ENCODE assay signal across 15 mouse cellular contexts in the genomic region with DNA sequence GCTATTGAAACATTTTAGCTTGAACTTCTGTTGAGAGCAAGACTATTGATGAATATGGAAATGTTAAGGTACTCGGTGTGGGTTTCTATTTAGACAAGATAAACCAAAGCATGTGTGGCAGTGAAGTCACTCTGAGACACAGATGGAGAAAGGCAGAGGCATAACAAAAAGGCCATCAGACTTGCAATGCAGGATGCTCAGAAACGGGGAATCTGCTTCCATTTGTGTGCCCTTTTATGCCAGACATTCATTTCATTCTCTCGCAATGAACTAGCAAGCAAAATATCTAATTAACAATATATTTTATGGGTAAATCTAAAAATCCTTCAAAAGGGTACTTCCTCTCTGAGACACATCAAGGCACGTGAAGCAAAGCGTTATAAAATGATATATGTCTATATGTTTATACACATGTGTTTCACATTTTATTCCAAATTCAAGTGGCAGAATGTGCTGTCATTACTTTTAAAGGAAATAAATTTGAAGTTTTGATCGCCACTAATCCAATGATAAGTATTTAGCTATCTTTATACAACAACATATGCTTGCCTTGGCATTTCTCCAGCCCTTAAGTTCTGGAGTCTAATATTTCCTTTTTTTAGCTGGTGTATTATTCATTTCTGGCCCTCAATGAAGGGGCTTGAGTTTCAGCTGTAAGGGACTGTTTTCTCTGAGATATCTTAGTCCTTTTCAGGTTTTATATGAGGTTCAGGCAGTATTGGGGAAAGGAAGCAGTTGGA.
"Had no signal": no experiment of that assay in that cellular context is flagged by ENCODE, and none has a peak within 500 bp of the region (broad histone marks: within the 10 kb centered on the region; RNA-seq: fewer than 3 reads in every experiment).

No protein-coding gene starts in this region.

- H3K27me3 ChIP-seq: megakaryocyte, embryonic 14.5 days; midbrain, embryonic 13.5 days; midbrain, embryonic 15.5 days; neural tube, embryonic 12.5 days; stomach, embryonic 15.5 days had no signal

- H3K4me1 ChIP-seq: megakaryocyte, embryonic 14.5 days; midbrain, embryonic 13.5 days; midbrain, embryonic 15.5 days; neural tube, embryonic 12.5 days; stomach, embryonic 15.5 days had no signal

- H3K27ac ChIP-seq: macrophage; midbrain, embryonic 13.5 days; midbrain, embryonic 15.5 days; neural tube, embryonic 12.5 days; stomach, embryonic 15.5 days; stomach, postnatal 0 days had no signal

- H3K4me3 ChIP-seq: megakaryocyte, embryonic 14.5 days; midbrain, embryonic 13.5 days; midbrain, embryonic 15.5 days; neural tube, embryonic 12.5 days; stomach, embryonic 15.5 days had no signal

- DNase-seq: lung, adult 2 months; lung, postnatal 14 days; lung, postnatal 36 days; right cerebral cortex, postnatal 14 days; thymus, adult 2 months; thymus, postnatal 25 days; thymus, postnatal 4 days had no signal

- H3K9ac ChIP-seq: midbrain, embryonic 13.5 days; midbrain, embryonic 15.5 days; neural tube, embryonic 12.5 days; stomach, embryonic 15.5 days had no signal

- H3K9me3 ChIP-seq: megakaryocyte, embryonic 14.5 days; midbrain, embryonic 13.5 days; midbrain, embryonic 15.5 days; neural tube, embryonic 12.5 days; stomach, embryonic 15.5 days had no signal

- H3K4me2 ChIP-seq: midbrain, embryonic 11.5 days; midbrain, embryonic 13.5 days; midbrain, embryonic 15.5 days; neural tube, embryonic 12.5 days; stomach, embryonic 15.5 days had no signal

- ATAC-seq: midbrain, embryonic 13.5 days; midbrain, embryonic 15.5 days had no signal

- H3K36me3 ChIP-seq: midbrain, embryonic 13.5 days; midbrain, embryonic 15.5 days; neural tube, embryonic 12.5 days; stomach, embryonic 15.5 days had no signal
